Mouse (Mus musculus) CH12.LX (cell line): ENCODE results near the gene Ifrd2.

Experiments
- CTCF ChIP-seq, 2 experiments: IDR thresholded peaks in 1 of 2; conservative IDR thresholded peaks in 1 of 2; 2 replicates each; pipeline ENCODE4 v1.5.1; 2011 to 2012; ENCODE audit warnings: low read depth in 2 of 2, low read length in 2 of 2, improper control_type of control experiment in 1 of 2, inconsistent platforms in 1 of 2, mild to moderate bottlenecking in 1 of 2, moderate library complexity in 1 of 2
- EP300 ChIP-seq: IDR thresholded peaks from 2 replicates; pipeline ENCODE4 v1.6.1; 2011; ENCODE audit warnings: low read length, improper control_type of control experiment
- KAT2A ChIP-seq: IDR thresholded peaks from 2 replicates; pipeline ENCODE4 v1.6.1; 2012; ENCODE audit warnings: low read length, improper control_type of control experiment, inconsistent platforms; ENCODE audit not compliant: insufficient replicate concordance
- NRF1 ChIP-seq: IDR thresholded peaks from 2 replicates; pipeline ENCODE4 v1.6.1; 2014; ENCODE audit warnings: low read depth, mild to moderate bottlenecking, inconsistent platforms, low read length, improper control_type of control experiment, moderate library complexity
- POLR2A ChIP-seq: IDR thresholded peaks from 2 replicates; pipeline ENCODE4 v1.6.1; 2011; ENCODE audit warnings: low read depth, mild to moderate bottlenecking, improper control_type of control experiment, low read length
- SIN3A ChIP-seq: IDR thresholded peaks from 2 replicates; pipeline ENCODE4 v1.6.1; 2012; ENCODE audit warnings: low read length, improper control_type of control experiment, inconsistent platforms
- TCF12 ChIP-seq: IDR thresholded peaks from 2 replicates; pipeline ENCODE4 v1.6.1; 2014; ENCODE audit warnings: low read depth, mild to moderate bottlenecking, inconsistent platforms, low read length, improper control_type of control experiment
- UBTF ChIP-seq: IDR thresholded peaks from 2 replicates; pipeline ENCODE4 v1.6.1; 2012; ENCODE audit warnings: low read depth, mild to moderate bottlenecking, inconsistent platforms, low read length, improper control_type of control experiment, moderate library complexity
- USF2 ChIP-seq: conservative IDR thresholded peaks from 2 replicates; pipeline ENCODE4 v1.6.1; 2011; ENCODE audit warnings: low read depth, low read length, improper control_type of control experiment
- ZMIZ1 ChIP-seq: IDR thresholded peaks from 2 replicates; pipeline ENCODE4 v1.6.1; 2012; ENCODE audit warnings: low read depth, mild to moderate bottlenecking, inconsistent platforms, low read length, improper control_type of control experiment
- ZNF384 ChIP-seq: IDR thresholded peaks from 2 replicates; pipeline ENCODE4 v1.6.1; 2012; ENCODE audit warnings: low read depth, low read length, improper control_type of control experiment, inconsistent platforms

DNA sequence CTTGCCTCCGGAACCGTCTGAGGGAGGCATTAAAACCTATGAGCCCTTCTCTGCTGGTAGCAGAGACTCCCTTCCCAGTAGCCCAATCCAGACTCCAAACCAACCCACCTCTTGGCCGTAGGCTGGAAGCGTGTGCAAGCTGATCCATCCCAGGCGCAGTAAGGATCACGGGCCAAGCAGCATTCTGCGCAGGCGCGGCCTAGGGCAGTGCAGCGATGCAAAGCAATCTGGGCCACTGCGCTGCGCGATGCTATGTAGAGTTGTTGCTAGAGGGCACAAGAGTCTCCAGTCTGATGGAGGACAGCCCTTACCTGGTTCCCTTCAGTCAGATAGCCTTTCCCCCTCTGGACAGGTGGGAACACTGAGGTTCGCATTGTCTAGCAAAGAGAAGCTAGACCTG, 12.4 kb downstream of the Ifrd2 start:
- no peak for TF ChIP-seq POLR2A
- TF ChIP-seq KAT2A, result no peak
- TF ChIP-seq TCF12, result no peak
- no peak for TF ChIP-seq CTCF (conservative IDR thresholded peaks at IDR 0.05 in 1 of 2, IDR thresholded peaks at IDR 0.05 in 1 of 2; ENCODE audit: low read depth in 2 of 2, low read length in 2 of 2)
- TF ChIP-seq USF2, result no peak
- TF ChIP-seq UBTF, result no peak
- TF ChIP-seq ZNF384, result no peak
- TF ChIP-seq ZMIZ1, result no peak
- TF ChIP-seq NRF1, result no peak
- TF ChIP-seq SIN3A, result no peak
- TF ChIP-seq EP300, result no peak
